Mouse (Mus musculus) stomach, embryonic 14.5 days (tissue): ENCODE measurements at regions not wholly inside any gene's neighbourhood (a gene's known extent, or its start where the extent isn't known, plus 50 kb on each side); places are given as distances from the start of the nearest gene placed in this dataset.

Experiments used
- ATAC-seq: fragments of 200-750 bp; cut with Nextera tagmentation; 2 replicates; pipeline ENCODE4 v1.8.0; 2017; ENCODE audit warnings: low read depth, moderate TSS enrichment; ENCODE audit not compliant: insufficient number of reproducible peaks, insufficient read depth, low FRiP score
- H3K27ac ChIP-seq: fragments of 300-500 bp; sonication (generic); 2 replicates; pipeline ENCODE4 v1.5.1; 2014; ENCODE audit warnings: mild to moderate bottlenecking, low read length, moderate library complexity, mixed read lengths
- H3K27me3 ChIP-seq: fragments of 300-500 bp; sonication (generic); 2 replicates; pipeline ENCODE4 v1.6.1; 2014; ENCODE audit warnings: low read length, control low read depth, mixed read lengths; ENCODE audit not compliant: control insufficient read depth, insufficient read depth
- H3K36me3 ChIP-seq: fragments of 300-500 bp; sonication (generic); 2 replicates; pipeline ENCODE4 v1.6.1; 2014; ENCODE audit warnings: mild to moderate bottlenecking, control low read depth, low read length, moderate library complexity, mixed read lengths; ENCODE audit not compliant: control insufficient read depth, insufficient read depth
- H3K4me1 ChIP-seq: fragments of 300-500 bp; sonication (generic); 2 replicates; pipeline ENCODE4 v1.6.1; 2014; ENCODE audit warnings: low read length, control low read depth, mixed read lengths; ENCODE audit not compliant: control insufficient read depth, insufficient read depth
- H3K4me2 ChIP-seq: fragments of 300-500 bp; sonication (generic); replicated peaks from 2 replicates; pipeline ENCODE4 v1.6.1; 2014; ENCODE audit warnings: low read depth, low read length, control low read depth
- H3K4me3 ChIP-seq: fragments of 300-500 bp; sonication (generic); 2 replicates; pipeline ENCODE4 v1.5.1; 2014; ENCODE audit warnings: low read depth, low read length, control low read depth
- H3K9ac ChIP-seq: fragments of 300-500 bp; sonication (generic); replicated peaks from 2 replicates; pipeline ENCODE4 v1.6.1; 2014; ENCODE audit warnings: low read depth, mild to moderate bottlenecking, control low read depth, low read length, moderate library complexity, mixed read lengths
- H3K9me3 ChIP-seq: fragments of 300-500 bp; sonication (generic); 2 replicates; pipeline ENCODE4 v1.6.1; 2016; ENCODE audit warnings: low read depth, low read length, control low read depth; ENCODE audit not compliant: control insufficient read depth
- WGBS: fragments of 180-500 bp; shearing (Covaris S2); extraction: QIAGEN DNeasy Blood & Tissue Kit; methylation state at CpG from one replicate; pipeline ENCODE4 v1.1.7; 2014; 5-methylcytosine and 5-hydroxymethylcytosine counted together

DNA sequence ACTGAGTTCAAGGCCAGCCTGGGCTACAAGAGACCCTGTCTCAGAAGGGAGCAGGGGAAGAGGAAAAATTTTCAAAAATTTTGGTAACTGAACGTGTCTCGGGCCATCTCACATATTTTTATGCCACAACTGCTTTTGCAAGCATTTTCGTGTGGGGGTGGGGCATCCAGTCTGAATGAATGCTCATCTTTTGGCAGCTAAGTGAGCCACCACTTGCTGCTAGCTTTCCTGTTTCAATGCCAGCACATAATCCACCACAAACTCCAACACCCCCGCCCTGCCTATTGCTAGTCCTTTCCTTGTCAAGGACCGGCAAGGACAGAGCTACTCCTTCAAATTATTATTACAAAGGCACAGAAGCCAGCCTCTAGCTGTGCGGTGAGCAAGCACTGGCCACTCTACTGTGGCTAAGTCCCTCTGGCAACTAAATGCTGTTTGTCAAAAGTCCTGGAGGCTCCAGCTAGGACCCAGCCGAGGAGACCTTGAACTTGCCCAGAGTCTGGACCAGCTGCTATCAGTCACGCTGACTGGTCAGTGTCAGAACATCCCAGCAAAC is 148.0 kb downstream of the 2410131K14Rik start:
- no peaks in the 10 kb centered on the region; the same call in 1 of the 2 replicates for H3K27me3 ChIP-seq
- no peak overlapping the region for H3K4me3 ChIP-seq
- H3K9me3 ChIP-seq: peaks cover 17% of the 10 kb centered on the region
- H3K27ac ChIP-seq: no peak overlapping the region
- 74% methylated on average over 8 of the region's 8 CpGs for WGBS
- H3K4me1 ChIP-seq: peaks cover 8% of the 10 kb centered on the region
- no peak overlapping the region for H3K9ac ChIP-seq
- no peaks in the 10 kb centered on the region for H3K36me3 ChIP-seq
- ATAC-seq: no peak
- H3K4me2 ChIP-seq: no peak overlapping the region

DNA sequence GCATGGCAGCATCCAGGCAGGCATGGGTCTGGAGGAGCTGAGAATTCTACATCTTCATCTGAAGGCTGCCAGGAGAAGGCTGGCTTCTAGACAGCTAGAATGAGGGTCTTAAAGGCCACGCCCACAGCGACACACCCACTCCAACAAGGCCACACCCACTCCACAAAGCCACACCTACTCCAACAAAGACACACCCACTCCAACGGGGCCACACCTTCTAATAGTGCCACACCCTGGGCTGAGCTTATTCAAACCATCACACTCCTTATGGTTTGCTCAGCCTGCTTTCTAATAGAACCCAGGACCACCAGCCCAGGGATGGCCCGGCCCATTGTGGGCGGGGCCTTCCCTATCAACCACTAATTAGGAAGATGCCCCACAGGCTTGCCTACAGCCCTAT is 149.0 kb downstream of the 2410131K14Rik start:
- peaks cover 16% of the 10 kb centered on the region for H3K9me3 ChIP-seq
- no peaks in the 10 kb centered on the region for H3K36me3 ChIP-seq
- H3K4me3 ChIP-seq: no peak overlapping the region
- no peak overlapping the region for H3K4me2 ChIP-seq
- peaks cover 8% of the 10 kb centered on the region for H3K4me1 ChIP-seq
- no peak for ATAC-seq
- no peak overlapping the region for H3K27ac ChIP-seq
- no peaks in the 10 kb centered on the region; the same call in 1 of the 2 replicates for H3K27me3 ChIP-seq
- WGBS: 53% methylated on average over 5 of the region's 5 CpGs
- H3K9ac ChIP-seq: no peak overlapping the region

DNA sequence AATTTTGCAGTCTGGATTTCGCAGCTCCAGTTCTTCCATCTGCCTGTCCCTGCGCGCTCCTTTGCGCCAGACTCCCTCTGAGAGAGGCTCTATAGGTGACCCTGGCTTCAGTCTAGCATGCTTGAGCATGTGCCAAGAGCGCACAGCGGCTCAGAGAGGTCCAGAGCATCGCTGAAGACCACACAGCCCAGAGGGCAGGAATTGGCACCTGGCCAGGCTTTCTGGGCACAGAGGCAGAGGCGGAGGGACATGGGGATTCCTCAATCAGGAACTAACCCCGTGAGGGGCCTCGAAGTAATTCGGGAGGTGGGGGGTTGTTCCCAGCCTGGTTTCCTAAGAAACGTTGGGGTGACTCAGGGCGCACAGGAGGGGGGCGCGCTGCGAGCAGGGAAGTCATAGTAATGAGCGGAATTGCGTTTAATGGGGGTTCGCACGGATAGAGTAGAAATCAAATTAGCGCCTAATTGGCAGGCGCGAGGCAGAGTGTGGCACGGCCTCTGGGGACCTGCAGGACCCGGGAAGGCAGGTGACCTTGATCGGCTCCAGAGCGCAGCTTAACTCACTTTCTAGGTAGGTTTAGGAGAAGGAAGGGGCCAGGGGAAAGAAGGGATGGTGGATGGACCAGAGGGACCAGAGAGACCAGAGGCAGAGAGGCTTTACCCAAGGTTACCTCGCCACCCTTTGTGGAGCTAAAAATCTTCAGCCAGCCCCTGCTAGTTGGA is 151.1 kb downstream of the 2410131K14Rik start:
- no peak for ATAC-seq
- Histone ChIP-seq H3K4me2 (peak overlapping the region; percentile 31), H3K36me3 (no peaks in the 10 kb centered on the region), H3K4me1 (peaks cover 8% of the 10 kb centered on the region), H3K27ac (no peak overlapping the region), H3K9me3 (no peaks in the 10 kb centered on the region), H3K4me3 (0 out of 2 replicates have a peak overlapping the region, but pooled peaks have one; percentile 11), H3K27me3 (no peaks in the 10 kb centered on the region; the same call in 1 of the 2 replicates), H3K9ac (no peak overlapping the region)
- WGBS: 9% methylated on average over 28 of the region's 28 CpGs

DNA sequence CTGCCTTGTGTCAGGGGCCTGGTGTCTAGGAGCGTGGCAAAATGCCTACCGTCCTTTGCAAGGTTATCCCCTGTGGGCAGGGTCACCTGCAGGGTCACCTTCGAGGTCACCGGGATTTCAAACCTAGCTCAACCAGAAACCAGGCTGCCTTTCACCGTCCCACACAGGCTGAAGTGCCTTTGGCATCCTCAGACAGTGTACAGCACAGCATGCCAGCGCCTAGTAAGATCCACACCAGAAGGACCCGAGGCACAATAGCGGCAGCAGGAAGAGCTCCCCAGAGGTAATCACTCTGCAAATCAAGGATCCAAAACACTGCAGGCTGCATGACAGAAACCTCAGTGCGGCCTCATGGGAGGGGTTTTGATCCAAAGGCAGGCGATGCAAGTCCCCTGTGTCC is 155.9 kb downstream of the 2410131K14Rik start:
- Histone ChIP-seq H3K4me1 (peaks cover 6% of the 10 kb centered on the region), H3K36me3 (no peaks in the 10 kb centered on the region), H3K4me3 (no peak overlapping the region), H3K4me2 (no peak overlapping the region), H3K27ac (no peak overlapping the region), H3K9me3 (no peaks in the 10 kb centered on the region), H3K9ac (no peak overlapping the region), H3K27me3 (no peaks in the 10 kb centered on the region; the same call in 1 of the 2 replicates)
- no peak for ATAC-seq
- WGBS: 61% methylated on average over 10 of the region's 10 CpGs

DNA sequence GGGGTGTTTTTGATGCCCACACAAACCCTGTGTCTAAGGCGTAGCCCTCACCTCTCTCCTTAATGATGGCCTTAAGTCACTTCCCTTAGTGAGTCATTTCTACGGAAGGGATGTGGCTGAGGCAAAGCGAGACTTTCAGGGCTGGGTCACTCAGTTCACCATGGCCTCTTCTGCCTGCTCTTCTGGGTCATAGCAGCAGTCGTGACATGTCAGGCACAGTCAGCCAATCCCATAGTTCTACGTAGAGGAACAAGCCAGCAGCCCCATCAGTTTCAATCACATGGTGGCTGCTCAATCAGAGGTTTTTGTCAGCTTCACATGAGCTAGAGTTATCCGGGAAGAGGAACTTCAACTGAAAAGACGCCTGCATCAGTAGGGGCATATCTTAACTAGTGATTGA is 156.1 kb upstream of the Med13l start:
- Histone ChIP-seq H3K4me2 (no peak overlapping the region), H3K4me3 (no peak overlapping the region), H3K27me3 (no peaks in the 10 kb centered on the region), H3K36me3 (no peaks in the 10 kb centered on the region), H3K4me1 (no peaks in the 10 kb centered on the region), H3K9me3 (no peaks in the 10 kb centered on the region), H3K9ac (no peak overlapping the region), H3K27ac (no peak overlapping the region)
- 57% methylated on average over 7 of the region's 7 CpGs for WGBS
- no peak for ATAC-seq

DNA sequence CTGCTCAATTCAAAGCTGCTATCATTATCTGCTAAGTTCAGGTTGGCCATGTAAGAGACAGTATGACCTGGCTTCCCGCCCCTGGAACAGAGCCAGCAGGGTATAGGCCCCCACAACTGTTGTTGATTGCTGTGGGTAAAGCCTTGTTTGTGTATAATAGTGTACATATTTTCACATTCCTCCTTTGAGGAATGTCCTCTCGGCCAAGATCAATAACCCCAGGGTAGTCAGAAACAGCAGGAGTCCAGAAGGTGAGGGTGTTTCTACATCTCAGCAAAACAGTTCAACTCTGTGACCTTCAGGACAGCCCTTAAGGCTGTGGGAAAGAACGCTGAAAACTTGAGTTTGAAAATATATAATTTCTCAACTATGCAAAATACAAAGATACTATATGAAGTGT is 155.1 kb upstream of the Med13l start:
- Histone ChIP-seq H3K9ac (no peak overlapping the region), H3K27ac (no peak overlapping the region), H3K4me1 (no peaks in the 10 kb centered on the region), H3K36me3 (no peaks in the 10 kb centered on the region), H3K27me3 (no peaks in the 10 kb centered on the region), H3K4me2 (no peak overlapping the region), H3K4me3 (no peak overlapping the region), H3K9me3 (no peaks in the 10 kb centered on the region)
- no peak for ATAC-seq
- 85% methylated on average over 3 of the region's 3 CpGs for WGBS

DNA sequence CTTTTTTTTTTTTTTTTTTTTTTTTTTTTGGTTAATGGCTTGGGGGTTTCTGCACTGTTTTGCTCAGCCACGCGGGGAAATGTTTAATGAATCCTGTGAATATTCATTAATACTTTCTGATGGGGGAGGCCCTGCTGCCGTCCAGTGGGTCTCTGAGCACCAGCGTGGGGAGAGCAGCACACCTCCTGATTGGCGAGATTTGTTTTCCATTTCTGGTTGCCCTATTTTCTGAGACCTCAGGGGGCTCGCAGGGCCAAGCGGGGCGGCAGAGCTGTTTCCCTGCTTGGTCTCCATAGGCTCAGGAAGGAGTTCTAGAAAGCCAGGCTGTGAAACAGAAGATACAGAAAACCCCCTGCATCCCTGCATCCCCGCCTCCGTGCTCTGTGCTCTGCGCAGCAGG is 153.0 kb upstream of the Med13l start:
- no peaks in the 10 kb centered on the region for H3K27me3 ChIP-seq
- H3K4me2 ChIP-seq: no peak overlapping the region
- ATAC-seq: no peak
- no peaks in the 10 kb centered on the region for H3K4me1 ChIP-seq
- H3K9me3 ChIP-seq: no peaks in the 10 kb centered on the region
- no peak overlapping the region for H3K27ac ChIP-seq
- WGBS: 67% methylated on average over 11 of the region's 11 CpGs
- no peak overlapping the region for H3K9ac ChIP-seq
- no peak overlapping the region for H3K4me3 ChIP-seq
- H3K36me3 ChIP-seq: no peaks in the 10 kb centered on the region

DNA sequence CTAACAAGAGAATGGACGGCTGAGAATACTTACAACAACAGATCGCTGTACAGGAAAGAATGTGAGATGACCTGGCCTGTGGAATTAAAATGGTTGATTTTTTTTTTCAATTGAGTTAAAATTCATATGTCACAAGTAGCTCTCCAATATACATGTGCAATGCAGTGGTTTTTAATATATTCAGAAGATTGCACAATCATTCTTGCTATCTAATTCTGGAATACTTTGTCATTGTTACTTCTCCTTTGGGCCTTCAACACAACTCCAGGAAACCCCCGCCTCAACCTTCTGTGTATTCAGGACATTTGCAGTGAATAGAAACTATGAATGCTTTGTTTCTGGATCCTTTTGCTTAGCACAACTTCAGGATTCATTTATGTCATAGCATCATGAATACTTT is 152.5 kb upstream of the Med13l start:
- no peaks in the 10 kb centered on the region for H3K27me3 ChIP-seq
- no peak overlapping the region for H3K4me3 ChIP-seq
- H3K4me1 ChIP-seq: no peaks in the 10 kb centered on the region
- ATAC-seq: no peak
- 75% methylated on average over 3 of the region's 3 CpGs for WGBS
- no peak overlapping the region for H3K27ac ChIP-seq
- no peak overlapping the region for H3K4me2 ChIP-seq
- no peaks in the 10 kb centered on the region for H3K9me3 ChIP-seq
- no peaks in the 10 kb centered on the region for H3K36me3 ChIP-seq
- H3K9ac ChIP-seq: no peak overlapping the region

DNA sequence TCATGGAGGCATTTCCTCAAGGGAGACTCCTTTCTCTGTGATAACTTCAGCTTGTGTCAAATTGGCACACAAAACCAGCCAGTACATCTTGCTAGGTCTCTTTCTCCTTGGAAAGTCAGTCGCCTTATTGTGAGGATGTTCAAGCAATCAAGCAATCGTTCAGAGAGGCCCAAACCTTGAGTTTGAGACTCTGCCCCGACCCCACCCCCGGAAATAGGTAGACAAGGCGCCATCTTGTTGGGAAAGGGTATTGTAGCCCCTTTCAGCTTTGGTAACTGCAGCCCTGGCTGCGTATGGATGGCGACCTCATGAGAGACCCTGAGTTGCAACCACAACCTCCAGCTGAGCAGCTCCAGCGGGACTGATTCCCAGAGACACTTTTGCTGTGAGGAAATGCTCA is 151.7 kb upstream of the Med13l start:
- Histone ChIP-seq H3K27me3 (no peaks in the 10 kb centered on the region), H3K9ac (no peak overlapping the region), H3K9me3 (no peaks in the 10 kb centered on the region), H3K27ac (no peak overlapping the region), H3K4me2 (no peak overlapping the region), H3K36me3 (no peaks in the 10 kb centered on the region), H3K4me3 (no peak overlapping the region), H3K4me1 (no peaks in the 10 kb centered on the region)
- 79% methylated on average over 8 of the region's 8 CpGs for WGBS
- no peak for ATAC-seq
